Mouse (Mus musculus) embryonic facial prominence, embryonic 11.5 days (tissue): ENCODE measurements at regions not wholly inside any gene's neighbourhood (a gene's known extent, or its start where the extent isn't known, plus 50 kb on each side); places are given as distances from the start of the nearest gene placed in this dataset.
"Not testable (repeated sequence)": the region's sequence is repeated elsewhere in the genome, so short reads cannot be mapped to it uniquely, and the experiment has no call there.

Experiments
- ATAC-seq: fragments of 200-750 bp; cut with Nextera tagmentation; replicated peaks from 2 replicates; pipeline ENCODE4 v1.8.0; 2017; ENCODE audit warnings: low read depth; ENCODE audit not compliant: insufficient number of reproducible peaks, low FRiP score, low TSS enrichment
- DNase-seq: peaks from one replicate; pipeline ENCODE4 v3.0.0-alpha.2; 2015; ENCODE audit warnings: low spot score
- H3K27ac ChIP-seq: fragments of 300-500 bp; sonication (generic); replicated peaks from 2 replicates; pipeline ENCODE4 v1.5.1; 2014; ENCODE audit warnings: mild to moderate bottlenecking, low read depth, low read length, control low read depth
- H3K27me3 ChIP-seq: fragments of 300-500 bp; sonication (generic); 2 replicates; pipeline ENCODE4 v1.6.1; 2014; ENCODE audit warnings: mild to moderate bottlenecking, low read length, moderate library complexity, mixed read lengths; ENCODE audit not compliant: control insufficient read depth, insufficient read depth
- H3K36me3 ChIP-seq: fragments of 300-500 bp; sonication (generic); replicated peaks from 2 replicates; pipeline ENCODE4 v1.6.1; 2014; ENCODE audit warnings: low read depth, mild to moderate bottlenecking, low read length, moderate library complexity, mixed read lengths; ENCODE audit not compliant: control insufficient read depth, insufficient read depth
- H3K4me1 ChIP-seq: fragments of 300-500 bp; sonication (generic); 2 replicates; pipeline ENCODE4 v1.6.1; 2014; ENCODE audit warnings: low read length, mixed read lengths; ENCODE audit not compliant: control insufficient read depth, insufficient read depth
- H3K4me2 ChIP-seq: fragments of 300-500 bp; sonication (generic); 2 replicates; pipeline ENCODE4 v1.6.1; 2014; ENCODE audit warnings: low read depth, mild to moderate bottlenecking, control low read depth, low read length, moderate library complexity
- H3K4me3 ChIP-seq: fragments of 300-500 bp; sonication (generic); 2 replicates; pipeline ENCODE4 v1.5.1; 2014; ENCODE audit warnings: low read depth, low read length, control low read depth
- H3K9ac ChIP-seq: fragments of 300-500 bp; sonication (generic); replicated peaks from 2 replicates; pipeline ENCODE4 v1.6.1; 2014; ENCODE audit warnings: mild to moderate bottlenecking, control low read depth, low read length
- H3K9me3 ChIP-seq: fragments of 300-500 bp; sonication (generic); replicated peaks from 2 replicates; pipeline ENCODE4 v1.6.1; 2016; ENCODE audit warnings: mild to moderate bottlenecking, low read length, inconsistent platforms, mixed read lengths; ENCODE audit not compliant: control insufficient read depth
- WGBS: fragments of 180-500 bp; shearing (Covaris S2); extraction: QIAGEN DNeasy Blood & Tissue Kit; methylation state at CpG from one replicate; pipeline ENCODE4 v1.1.7; 2014; 5-methylcytosine and 5-hydroxymethylcytosine counted together

DNA sequence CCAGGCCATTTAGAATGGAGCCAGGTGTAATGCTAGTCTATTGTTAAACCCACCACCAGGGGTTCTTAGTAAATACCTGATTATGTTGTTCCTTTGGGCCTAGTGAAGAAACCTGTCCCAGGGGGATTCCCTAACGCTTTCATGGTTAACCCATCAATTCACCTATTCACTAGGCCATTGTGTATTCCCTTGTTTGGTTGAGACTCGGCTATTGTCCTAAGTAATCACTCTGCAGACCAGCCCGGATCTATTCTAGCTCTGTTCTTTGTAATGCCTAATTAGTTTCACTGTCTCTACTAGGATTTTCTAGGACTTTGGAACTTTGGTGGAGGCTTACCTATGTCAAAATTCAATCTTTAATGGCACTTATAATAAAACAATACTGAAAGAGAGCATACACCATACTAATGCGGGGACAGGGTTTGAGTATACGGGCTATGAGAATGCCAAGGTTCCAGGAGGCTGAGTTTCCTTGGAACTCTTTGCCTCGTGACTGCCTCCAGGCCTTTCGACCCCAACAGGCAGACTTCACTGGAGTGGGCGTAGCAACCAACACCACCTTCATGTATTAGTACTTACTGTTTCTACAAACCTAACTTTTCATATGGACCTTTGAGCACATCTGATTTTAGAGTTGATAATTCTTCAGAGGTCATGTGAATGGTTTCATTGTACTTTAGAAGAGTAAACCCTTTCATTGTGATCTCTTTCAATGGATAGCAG lies 163.9 kb downstream of the Cbln4 start:
- not testable (repeated sequence) for DNase-seq, H3K9me3 ChIP-seq, H3K27ac ChIP-seq, H3K4me2 ChIP-seq, ATAC-seq, H3K9ac ChIP-seq, H3K27me3 ChIP-seq, H3K36me3 ChIP-seq, H3K4me1 ChIP-seq, H3K4me3 ChIP-seq
- 76% methylated on average over 8 of the region's 8 CpGs for WGBS

DNA sequence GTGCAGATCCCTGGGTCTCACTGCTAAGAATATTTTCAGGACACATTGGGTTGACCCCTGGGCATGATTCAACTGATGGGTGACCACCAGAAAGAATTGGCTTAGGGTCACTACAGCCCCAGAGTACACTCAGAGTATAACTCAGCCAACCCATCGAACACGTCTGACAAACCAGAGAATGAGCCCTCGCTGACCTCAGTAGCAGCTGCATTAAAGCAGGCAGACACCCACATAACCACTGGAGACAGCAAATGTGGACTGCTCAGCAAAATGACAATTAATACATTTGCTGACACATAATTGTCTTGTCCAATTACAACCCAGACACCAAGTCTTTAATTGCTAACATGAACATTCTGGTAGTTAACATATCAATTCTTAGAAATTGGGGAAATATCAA lies 175.7 kb downstream of the Cbln4 start:
- Histone ChIP-seq H3K4me3 (no peak overlapping the region), H3K36me3 (no peaks in the 10 kb centered on the region), H3K4me1 (no peaks in the 10 kb centered on the region), H3K4me2 (no peak overlapping the region), H3K9ac (no peak overlapping the region), H3K9me3 (no peaks in the 10 kb centered on the region), H3K27me3 (no peaks in the 10 kb centered on the region), H3K27ac (no peak overlapping the region)
- DNase-seq, result no peak
- WGBS, result 93% methylated on average over 3 of the region's 3 CpGs
- ATAC-seq, result no peak

DNA sequence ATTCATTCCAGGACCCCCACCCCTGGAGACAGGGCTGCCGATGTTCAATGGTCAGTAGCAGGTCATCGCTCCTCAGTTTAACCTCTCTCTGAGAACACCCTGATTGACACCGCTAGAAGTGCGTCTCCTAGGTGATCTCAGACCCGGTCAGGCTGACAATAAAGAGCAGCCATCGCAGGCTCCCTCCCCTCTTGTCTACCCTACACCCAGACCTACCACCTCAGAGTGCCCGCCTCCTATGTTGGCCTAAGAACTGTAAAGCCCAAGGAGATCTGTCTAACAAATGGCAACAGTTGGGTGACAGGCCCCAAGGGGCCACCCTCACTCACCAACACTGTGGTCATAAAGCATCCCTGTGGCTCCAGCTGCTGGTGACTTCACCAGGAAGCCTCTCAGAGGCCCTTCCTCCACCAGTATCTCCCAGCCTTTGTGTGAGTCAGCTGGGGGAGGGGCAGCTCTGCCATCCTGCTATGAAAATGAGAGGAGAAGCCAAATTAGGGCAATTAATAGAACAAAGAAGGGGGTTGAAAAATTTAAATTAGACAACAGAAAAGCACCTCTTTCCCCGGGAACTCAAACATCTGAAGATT lies 178.8 kb downstream of the Cbln4 start:
- 87% methylated on average over 8 of the region's 8 CpGs for WGBS

DNA sequence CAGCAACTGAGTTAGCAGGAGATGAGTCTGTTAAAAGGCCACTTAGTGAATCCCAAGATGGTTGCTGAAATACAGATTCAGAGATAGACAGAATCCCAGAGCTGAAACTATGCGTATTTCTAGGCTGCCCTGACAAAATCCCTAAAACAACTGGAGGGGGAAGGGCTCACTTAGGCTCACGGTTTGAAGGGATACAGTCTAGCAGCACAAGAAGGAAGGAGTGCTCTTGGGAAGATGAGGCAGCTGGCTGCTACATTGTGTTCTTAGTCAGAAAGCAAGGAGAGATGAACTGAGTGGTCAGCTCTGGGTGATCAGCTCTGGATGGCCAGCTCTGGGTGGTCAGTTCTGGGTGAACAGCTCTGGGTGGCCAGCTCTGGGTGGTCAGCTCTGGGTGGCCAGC lies 180.6 kb downstream of the Cbln4 start:
- no peak overlapping the region for H3K4me3 ChIP-seq
- no peak overlapping the region for H3K4me2 ChIP-seq
- no peaks in the 10 kb centered on the region for H3K4me1 ChIP-seq
- no peak for ATAC-seq
- H3K9ac ChIP-seq, result no peak overlapping the region
- 84% methylated on average over 2 of the region's 2 CpGs for WGBS
- H3K36me3 ChIP-seq, result no peaks in the 10 kb centered on the region
- no peaks in the 10 kb centered on the region for H3K9me3 ChIP-seq
- H3K27me3 ChIP-seq, result no peaks in the 10 kb centered on the region
- no peak overlapping the region for H3K27ac ChIP-seq
- DNase-seq, result no peak

More for the DNA sequence above, 178.8 kb downstream of the Cbln4 start:
- ATAC-seq (no peak), DNase-seq (no peak)
- H3K4me2 ChIP-seq, result no peak overlapping the region
- H3K4me1 ChIP-seq, result no peaks in the 10 kb centered on the region
- H3K36me3 ChIP-seq, result no peaks in the 10 kb centered on the region
- H3K9me3 ChIP-seq, result no peaks in the 10 kb centered on the region
- no peak overlapping the region for H3K4me3 ChIP-seq
- H3K9ac ChIP-seq, result no peak overlapping the region
- no peak overlapping the region for H3K27ac ChIP-seq
- no peaks in the 10 kb centered on the region for H3K27me3 ChIP-seq

DNA sequence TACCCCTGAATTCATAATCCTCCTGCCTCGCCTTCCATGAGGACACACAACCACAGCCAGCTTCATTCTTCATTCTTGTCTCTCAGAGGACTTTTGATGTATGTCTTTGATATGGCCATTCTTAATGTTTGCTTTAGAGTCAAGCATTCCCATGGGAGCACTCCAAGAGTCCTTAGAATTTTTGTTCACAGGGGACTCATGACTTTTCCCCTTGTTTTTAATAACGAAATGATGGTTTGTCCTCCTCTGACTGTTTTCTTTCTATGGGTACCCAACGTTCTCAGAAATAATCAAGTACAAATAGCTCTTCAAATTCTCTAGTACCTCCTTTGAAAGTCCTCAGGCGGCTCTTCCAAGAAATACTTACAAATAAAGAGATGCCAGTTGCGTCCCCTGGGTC lies 184.4 kb downstream of the Cbln4 start:
- no peaks in the 10 kb centered on the region for H3K4me1 ChIP-seq
- WGBS, result 75% methylated on average over 5 of the region's 5 CpGs
- H3K9ac ChIP-seq, result no peak overlapping the region
- H3K4me3 ChIP-seq, result no peak overlapping the region
- no peak overlapping the region for H3K27ac ChIP-seq
- no peaks in the 10 kb centered on the region for H3K9me3 ChIP-seq
- no peak overlapping the region for H3K4me2 ChIP-seq
- DNase-seq, result no peak
- no peak for ATAC-seq
- H3K27me3 ChIP-seq, result no peaks in the 10 kb centered on the region
- no peaks in the 10 kb centered on the region for H3K36me3 ChIP-seq

DNA sequence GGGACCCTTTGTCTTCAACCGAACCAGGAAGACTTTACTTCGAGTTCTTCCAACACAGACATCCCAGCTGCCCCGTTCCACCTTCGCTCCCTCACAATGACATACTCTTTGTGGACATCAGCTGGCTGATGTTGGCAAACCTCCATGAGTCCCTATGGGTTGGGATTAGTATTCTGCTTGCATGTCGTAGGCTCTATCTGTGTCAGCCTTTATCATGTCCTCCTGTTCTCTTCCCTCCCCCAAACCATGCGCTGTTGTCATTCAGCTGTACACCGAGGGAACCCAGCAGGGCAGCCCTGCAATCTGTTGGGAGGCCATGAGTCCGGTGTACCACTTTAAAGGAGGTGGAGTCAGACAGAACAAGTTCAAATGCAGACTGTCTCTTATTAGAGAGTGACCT lies 186.8 kb downstream of the Cbln4 start:
- no peak for DNase-seq
- Histone ChIP-seq H3K4me1 (no peaks in the 10 kb centered on the region), H3K36me3 (no peaks in the 10 kb centered on the region), H3K27me3 (no peaks in the 10 kb centered on the region), H3K9ac (no peak overlapping the region), H3K27ac (no peak overlapping the region), H3K9me3 (no peaks in the 10 kb centered on the region), H3K4me2 (no peak overlapping the region), H3K4me3 (no peak overlapping the region)
- ATAC-seq, result no peak
- WGBS, result 83% methylated on average over 8 of the region's 8 CpGs

DNA sequence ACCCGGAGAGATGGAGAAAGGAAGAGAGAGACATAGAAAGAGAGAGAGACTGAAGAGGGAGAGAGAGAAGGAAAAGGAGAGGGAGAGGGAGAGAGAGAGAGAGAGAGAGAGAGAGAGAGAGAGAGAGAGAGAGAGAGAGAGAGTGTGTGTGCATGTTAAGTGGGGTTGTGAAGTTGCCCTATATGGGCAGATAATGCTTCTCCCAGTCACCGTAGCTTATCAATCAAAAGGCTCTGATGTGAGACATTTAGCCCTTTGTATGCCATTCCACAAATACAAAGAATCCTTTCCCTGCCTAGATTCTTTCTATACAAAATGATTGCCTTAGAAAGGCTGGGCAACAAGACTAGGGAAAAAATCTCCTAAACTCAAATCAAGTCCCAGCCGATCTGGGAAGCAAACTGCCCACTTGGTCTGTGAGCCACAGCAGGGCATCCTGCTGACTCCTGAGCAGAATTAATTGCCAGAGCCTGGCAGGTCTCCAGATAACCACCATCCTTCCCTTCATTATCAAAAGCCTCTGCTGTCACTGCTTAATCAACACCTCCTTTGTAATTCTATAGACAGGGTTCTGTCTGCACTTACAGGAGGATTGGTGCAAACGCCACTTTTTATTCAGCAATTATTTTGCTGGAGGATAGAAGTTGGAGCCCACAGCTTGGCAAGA lies 196.3 kb downstream of the Cbln4 start:
- DNase-seq, result no peak
- H3K27ac ChIP-seq, result no peak overlapping the region
- no peaks in the 10 kb centered on the region for H3K4me1 ChIP-seq
- ATAC-seq, result no peak
- H3K9me3 ChIP-seq, result no peaks in the 10 kb centered on the region
- no peak overlapping the region for H3K9ac ChIP-seq
- 47% methylated on average over 4 of the region's 4 CpGs for WGBS
- H3K27me3 ChIP-seq, result no peaks in the 10 kb centered on the region
- H3K4me2 ChIP-seq, result no peak overlapping the region
- H3K36me3 ChIP-seq, result no peaks in the 10 kb centered on the region
- no peak overlapping the region for H3K4me3 ChIP-seq

DNA sequence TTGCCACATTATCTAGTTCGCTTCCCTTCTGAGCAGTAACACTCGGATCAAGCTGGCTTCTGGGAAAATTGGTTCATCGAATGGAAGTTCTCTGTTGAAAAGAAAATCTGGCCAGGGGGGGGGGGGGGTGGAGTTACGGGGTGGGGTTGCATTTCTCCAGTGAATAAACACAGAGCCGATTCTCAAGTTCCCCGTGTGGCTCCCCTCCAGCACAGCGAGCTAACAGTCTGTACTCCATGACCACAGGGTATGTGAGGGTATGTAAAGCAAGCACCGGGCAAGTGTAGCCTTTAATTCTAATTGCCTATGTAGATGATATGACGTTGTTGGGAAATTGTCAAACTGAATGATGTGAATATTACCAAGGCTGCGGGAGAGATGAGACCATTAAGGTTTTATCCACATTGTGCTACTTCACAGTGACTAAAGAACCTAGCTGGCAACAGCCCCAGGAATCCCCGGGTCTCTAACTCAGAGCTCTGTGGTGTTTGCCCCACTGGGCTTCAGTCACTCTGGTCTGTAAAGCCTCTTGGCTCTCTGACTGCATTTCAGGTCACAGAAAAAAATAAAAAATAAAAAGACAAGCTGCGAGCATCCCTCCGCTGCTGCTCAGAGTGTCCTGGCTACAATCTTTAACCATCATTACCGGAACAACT lies 203.1 kb downstream of the Cbln4 start:
- 61% methylated on average over 14 of the region's 14 CpGs for WGBS
- Histone ChIP-seq H3K4me2 (no peak overlapping the region), H3K36me3 (no peaks in the 10 kb centered on the region), H3K27me3 (no peaks in the 10 kb centered on the region), H3K27ac (no peak overlapping the region), H3K9me3 (no peaks in the 10 kb centered on the region), H3K4me3 (no peak overlapping the region), H3K4me1 (no peaks in the 10 kb centered on the region), H3K9ac (no peak overlapping the region)
- DNase-seq, result no peak
- ATAC-seq, result no peak
